Mouse (Mus musculus): ENCODE data around the gene Ufm1.

- no peak for TF ChIP-seq CTCF (conservative IDR thresholded peaks at IDR 0.05; ENCODE audit: low read length)
- no peak for TF ChIP-seq POU5F1 (IDR thresholded peaks at IDR 0.05; ENCODE audit: borderline replicate concordance, low read length)
- TF ChIP-seq NANOG (IDR thresholded peaks at IDR 0.05; ENCODE audit: borderline replicate concordance, low read length): no peak
These were observed 8.0 kb upstream of the Ufm1 start for GRCm38 (mm10) chr3:53871596-53871995.
